In the genomic region with DNA sequence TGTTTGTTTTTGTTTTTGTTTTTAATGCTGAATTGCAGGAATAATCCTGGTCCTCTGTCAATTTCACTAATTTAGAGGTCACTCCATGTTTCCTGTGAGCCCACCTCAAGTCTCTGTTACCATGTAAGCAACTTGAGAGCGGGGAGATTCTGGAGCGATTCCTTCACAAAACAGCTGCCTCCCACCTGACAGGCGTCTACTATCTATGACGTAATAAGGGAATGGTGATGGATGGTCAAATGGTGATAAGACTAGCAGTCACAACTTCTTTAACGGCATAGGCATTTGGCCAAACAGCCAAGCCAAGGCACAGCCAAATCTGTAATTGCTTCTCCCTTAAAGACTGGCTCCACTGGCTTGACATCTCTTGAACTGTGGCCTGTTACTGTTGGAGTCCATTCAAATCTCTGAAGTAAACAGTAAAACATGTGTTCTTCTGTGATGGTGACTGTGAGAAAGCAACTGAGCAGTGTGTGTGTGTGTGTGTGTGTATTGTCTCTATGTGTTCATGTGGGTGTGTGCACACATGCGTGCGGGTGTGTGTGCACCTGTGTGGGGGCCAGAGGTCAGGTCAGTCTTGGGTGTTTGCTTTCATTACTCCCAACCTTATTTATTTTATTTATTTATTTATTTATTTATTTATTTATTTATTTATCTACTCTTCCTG, we compare ENCODE assay signal across 17 mouse cellular contexts. TPM values are rescaled to one million over a fixed set of nuclear protein-coding genes. Genes with fewer than 3 reads are reported as not detected.
"Had no signal": no experiment of that assay in that cellular context is flagged by ENCODE, and none has a peak within 500 bp of the region (broad histone marks: within the 10 kb centered on the region; RNA-seq: fewer than 3 reads in every experiment).

No protein-coding gene starts in this region.

- H3K9ac ChIP-seq: limb, embryonic 13.5 days; liver, embryonic 15.5 days; neural tube, embryonic 15.5 days had no signal

- H3K4me1 ChIP-seq: neural tube, embryonic 15.5 days had no signal

- H3K4me2 ChIP-seq: limb, embryonic 13.5 days; liver, embryonic 15.5 days; midbrain, embryonic 11.5 days; neural tube, embryonic 15.5 days had no signal

- ATAC-seq: hindbrain, postnatal 0 days; midbrain, embryonic 16.5 days had no signal

- H3K9me3 ChIP-seq: limb, embryonic 13.5 days; liver, embryonic 15.5 days; neural tube, embryonic 15.5 days had no signal

- H3K4me3 ChIP-seq: limb, embryonic 13.5 days; liver, embryonic 15.5 days; myocyte; neural tube, embryonic 15.5 days had no signal

- H3K27me3 ChIP-seq: limb, embryonic 13.5 days; liver, embryonic 15.5 days; neural tube, embryonic 15.5 days had no signal

- H3K36me3 ChIP-seq: limb, embryonic 13.5 days; liver, embryonic 15.5 days; neural tube, embryonic 15.5 days had no signal

- DNase-seq: kidney, adult 11 months; kidney, postnatal 14 days; left cerebral cortex, postnatal 4 days; lung, adult 2 months; right cerebral cortex, postnatal 4 days; spleen, adult 18-20 months; thymus, adult 18-20 months; thymus, postnatal 14 days had no signal

- H3K27ac ChIP-seq: hindbrain, postnatal 0 days; limb, embryonic 13.5 days; liver, embryonic 15.5 days; neural tube, embryonic 15.5 days had no signal

RNA-seq across cellular contexts. Expression of gene Rhov, which starts 11.0 kb away (rescaled TPM):
- polyA plus RNA-seq: liver, adult 2 months had no signal

RNA-seq across cellular contexts. Expression of gene Dll4, which starts 43.6 kb away (rescaled TPM):
- polyA plus RNA-seq: myocyte had no signal

RNA-seq across cellular contexts. Expression of gene Ppp1r14d, which starts 52.3 kb away (rescaled TPM):
- polyA plus RNA-seq: hindbrain, postnatal 0 days; limb, embryonic 13.5 days; liver, embryonic 15.5 days; midbrain, embryonic 11.5 days; midbrain, embryonic 16.5 days; neural tube, embryonic 11.5 days; neural tube, embryonic 15.5 days had no signal
